Mouse (Mus musculus) stomach, postnatal 0 days (tissue): ENCODE measurements around the gene Tsnaxip1. TPM values are rescaled to one million over a fixed set of nuclear protein-coding genes. Genes with fewer than 3 reads are reported as not detected.

Source experiments
- ATAC-seq: fragments of 200-750 bp; cut with Nextera tagmentation; 2 replicates; pipeline ENCODE4 v1.8.0; 2017; ENCODE audit not compliant: low FRiP score, low TSS enrichment
- DNase-seq: peaks from one replicate; pipeline ENCODE4 v3.0.0-alpha.2; 2016; ENCODE audit warnings: low spot score
- H3K27ac ChIP-seq: fragments of 300-500 bp; sonication (generic); replicated peaks from 2 replicates; pipeline ENCODE4 v1.5.1; 2014; ENCODE audit warnings: mild to moderate bottlenecking, control low read depth
- H3K27me3 ChIP-seq: fragments of 300-500 bp; sonication (generic); 2 replicates; pipeline ENCODE4 v1.6.1; 2014; ENCODE audit warnings: low read length; ENCODE audit not compliant: control insufficient read depth, insufficient read depth
- H3K36me3 ChIP-seq: fragments of 300-500 bp; sonication (generic); 2 replicates; pipeline ENCODE4 v1.6.1; 2014; ENCODE audit warnings: low read length, mixed read lengths; ENCODE audit not compliant: control insufficient read depth, insufficient read depth
- H3K4me1 ChIP-seq: fragments of 300-500 bp; sonication (generic); replicated peaks from 2 replicates; pipeline ENCODE4 v1.6.1; 2014; ENCODE audit warnings: antibody characterized with exemption; ENCODE audit not compliant: control insufficient read depth, insufficient read depth
- H3K4me2 ChIP-seq: fragments of 300-500 bp; sonication (generic); replicated peaks from 2 replicates; pipeline ENCODE4 v1.6.1; 2014; ENCODE audit warnings: low read depth, mild to moderate bottlenecking, control low read depth, moderate library complexity
- H3K4me3 ChIP-seq: fragments of 300-500 bp; sonication (generic); 2 replicates; pipeline ENCODE4 v1.5.1; 2014; ENCODE audit warnings: low read depth, low read length, control low read depth
- H3K9ac ChIP-seq: fragments of 300-500 bp; sonication (generic); 2 replicates; pipeline ENCODE4 v1.6.1; 2014; ENCODE audit warnings: mild to moderate bottlenecking, low read length, control low read depth, mixed read lengths
- H3K9me3 ChIP-seq: fragments of 300-500 bp; sonication (generic); 2 replicates; pipeline ENCODE4 v1.6.1; 2016; ENCODE audit warnings: low read length; ENCODE audit not compliant: control insufficient read depth
- CTCF ChIP-seq: IDR thresholded peaks from 2 replicates; pipeline ENCODE4 v1.5.1; 2016; ENCODE audit warnings: antibody characterized with exemption, low read depth, mild to moderate bottlenecking, moderate library complexity
- EP300 ChIP-seq: optimal IDR thresholded peaks from 2 replicates; pipeline ENCODE3; 2016; ENCODE audit warnings: antibody characterized with exemption
- WGBS: fragments of 180-500 bp; shearing (Covaris S2); extraction: QIAGEN DNeasy Blood & Tissue Kit; methylation state at CpG from one replicate; pipeline ENCODE4 v1.1.7; 2014; 5-methylcytosine and 5-hydroxymethylcytosine counted together
- polyA plus RNA-seq: library from polyadenylated mRNA; unstranded; fragments of >200 nt; fragmentation: Nextera tagmentation; extraction: Ambion mirVana; gene quantifications from 2 replicates; pipeline ENCODE4 v1.2.1, GENCODE M21; 2015

Tsnaxip1 gene
- polyA plus RNA-seq, 1 experiment from 2014 or later: not detected

- H3K36me3 ChIP-seq: no peaks in the 10 kb centered on the region; the same call in 1 of the 2 replicates
- no peak for TF ChIP-seq EP300
- TF ChIP-seq CTCF: no peak
- no peaks in the 10 kb centered on the region for H3K27me3 ChIP-seq
- no peak within 1 kb of the TSS for H3K4me3 ChIP-seq
- WGBS: 88% methylated on average over 3 of the region's 3 CpGs
- no peak for ATAC-seq
- DNase-seq: no peak
- no peaks in the 10 kb centered on the region for H3K9me3 ChIP-seq
- no peak within 1 kb of the TSS for H3K4me2 ChIP-seq
- peaks cover 4% of the 10 kb centered on the region; the same call in 1 of the 2 replicates for H3K4me1 ChIP-seq
- H3K27ac ChIP-seq: no peak within 1 kb of the TSS
- H3K9ac ChIP-seq: no peak within 1 kb of the TSS
Observed at GRCm38 (mm10) chr8:105853178-105853577, 25.6 kb downstream of the Tsnaxip1 start, which contains the start of gene Cenpt. TSS of gene Cenpt (minus strand) at chr8:105853278.

- Histone ChIP-seq H3K4me3 (peak overlapping the region; percentile 73; the same call in 1 of the 2 replicates), H3K9ac (no peak overlapping the region), H3K9me3 (no peaks in the 10 kb centered on the region), H3K27ac (peak overlapping the region; percentile 56; the same call in 1 of the 2 replicates), H3K4me2 (peak overlapping the region; percentile 97), H3K36me3 (no peaks in the 10 kb centered on the region), H3K4me1 (peaks cover 4% of the 10 kb centered on the region; the same call in 1 of the 2 replicates), H3K27me3 (no peaks in the 10 kb centered on the region)
- DNase-seq: no peak
- TF ChIP-seq CTCF (no peak), EP300 (no peak)
- 24% methylated on average over 8 of the region's 8 CpGs for WGBS
- ATAC-seq: no peak
Observed at GRCm38 (mm10) chr8:105854303-105854702, 26.8 kb downstream of the Tsnaxip1 start.

GRCm38 (mm10) chr8:105854715-105855216 lies 27.2 kb downstream of the Tsnaxip1 start, which contains the start of gene Thap11:
TSS of gene Thap11 (plus strand) at chr8:105855132.
- H3K27ac ChIP-seq: peak within 1 kb of the TSS; percentile 91
- DNase-seq (peak; percentile 96), ATAC-seq (peak; percentile 94)
- peak within 1 kb of the TSS; percentile 97 for H3K4me2 ChIP-seq
- peaks cover 4% of the 10 kb centered on the region; the same call in 1 of the 2 replicates for H3K4me1 ChIP-seq
- no peaks in the 10 kb centered on the region for H3K27me3 ChIP-seq
- no peaks in the 10 kb centered on the region for H3K9me3 ChIP-seq
- H3K36me3 ChIP-seq: no peaks in the 10 kb centered on the region
- H3K4me3 ChIP-seq: peak within 1 kb of the TSS; percentile 73
- TF ChIP-seq EP300: peak; percentile 47
- TF ChIP-seq CTCF: peak; percentile 87
- H3K9ac ChIP-seq: peak within 1 kb of the TSS; percentile 79
- WGBS: under 1% methylated on average over 43 of the region's 43 CpGs

- Histone ChIP-seq H3K27me3 (no peaks in the 10 kb centered on the region), H3K9ac (peak overlapping the region; percentile 79), H3K4me1 (peaks cover 2% of the 10 kb centered on the region; the same call in 1 of the 2 replicates), H3K4me2 (peak overlapping the region; percentile 97), H3K4me3 (peak overlapping the region; percentile 73), H3K27ac (peak overlapping the region; percentile 91), H3K36me3 (no peaks in the 10 kb centered on the region), H3K9me3 (no peaks in the 10 kb centered on the region)
- no peak for DNase-seq
- under 1% methylated on average over 64 of the region's 71 CpGs for WGBS
- TF ChIP-seq CTCF (peak; percentile 29; the same call in 1 of the 2 replicates), EP300 (no peak)
- ATAC-seq: peak; percentile 63
Observed at GRCm38 (mm10) chr8:105855248-105856167, 28.0 kb downstream of the Tsnaxip1 start.

GRCm38 (mm10) chr8:105856168-105856835 lies 28.8 kb downstream of the Tsnaxip1 start:
- Histone ChIP-seq H3K36me3 (no peaks in the 10 kb centered on the region), H3K27ac (peak overlapping the region; percentile 91), H3K9me3 (no peaks in the 10 kb centered on the region), H3K9ac (peak overlapping the region; percentile 79), H3K4me3 (peak overlapping the region; percentile 73), H3K4me1 (peaks cover 2% of the 10 kb centered on the region; the same call in 1 of the 2 replicates), H3K4me2 (peak overlapping the region; percentile 97), H3K27me3 (no peaks in the 10 kb centered on the region)
- no peak for TF ChIP-seq CTCF
- TF ChIP-seq EP300: no peak
- WGBS: 12% methylated on average over 15 of the region's 15 CpGs
- ATAC-seq (no peak), DNase-seq (no peak)
